Mouse (Mus musculus) heart, postnatal 4 days (tissue): ENCODE measurements around the gene Eif6. TPM values are rescaled to one million over a fixed set of nuclear protein-coding genes. Genes with fewer than 3 reads are reported as not detected.

ENCODE experiments used
- DNase-seq: peaks from one replicate; pipeline ENCODE4 v3.0.0; 2021
- total RNA-seq, 2 experiments: library from RNA; stranded (reverse); gene quantifications; 2 replicates each; pipeline ENCODE4 v1.2.3; 2021

Gene Eif6
- total RNA-seq, 2 experiments from 2014 or later, result 86.4 to 95.7 TPM

DNA sequence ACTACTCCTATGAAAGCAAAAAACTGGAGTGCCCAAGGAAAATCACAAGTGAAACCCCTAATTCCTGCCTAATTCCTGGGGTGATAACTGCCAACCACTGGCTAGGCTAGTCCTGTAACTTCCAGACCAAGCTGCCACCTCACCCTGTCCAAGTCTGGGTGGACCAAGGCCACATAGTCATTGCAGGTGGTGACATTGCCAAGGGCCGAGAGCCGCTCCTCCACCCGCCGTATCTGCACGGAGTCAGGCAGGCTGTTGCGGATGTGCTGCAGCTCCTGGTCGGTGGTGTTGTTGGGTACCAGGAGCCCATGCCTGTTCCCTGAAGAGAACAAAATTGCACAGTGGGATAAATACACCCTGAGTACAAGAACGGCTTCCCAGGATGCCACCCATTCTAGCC is 3.0 kb downstream of the Eif6 start:
- DNase-seq, result no peak

DNA sequence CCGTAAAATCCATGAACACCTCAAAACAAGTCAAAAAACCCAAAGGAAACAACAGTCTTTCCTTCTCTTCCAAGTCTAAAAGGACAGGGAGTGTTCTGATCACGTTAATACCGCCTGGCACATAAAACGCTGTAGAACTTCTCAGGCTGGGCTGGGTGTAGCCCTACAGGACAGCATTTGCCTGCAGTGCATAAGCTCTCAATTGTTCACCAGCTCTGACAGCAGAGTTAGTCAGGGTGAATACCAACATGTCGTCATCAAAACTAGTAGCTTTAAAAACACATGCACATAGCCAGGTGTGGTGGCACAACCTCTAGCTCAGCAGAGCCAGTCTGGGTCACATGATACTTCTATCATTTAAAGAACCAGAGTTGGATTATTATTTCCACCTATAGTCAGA is 5.9 kb downstream of the Eif6 start:
- DNase-seq, result no peak

DNA sequence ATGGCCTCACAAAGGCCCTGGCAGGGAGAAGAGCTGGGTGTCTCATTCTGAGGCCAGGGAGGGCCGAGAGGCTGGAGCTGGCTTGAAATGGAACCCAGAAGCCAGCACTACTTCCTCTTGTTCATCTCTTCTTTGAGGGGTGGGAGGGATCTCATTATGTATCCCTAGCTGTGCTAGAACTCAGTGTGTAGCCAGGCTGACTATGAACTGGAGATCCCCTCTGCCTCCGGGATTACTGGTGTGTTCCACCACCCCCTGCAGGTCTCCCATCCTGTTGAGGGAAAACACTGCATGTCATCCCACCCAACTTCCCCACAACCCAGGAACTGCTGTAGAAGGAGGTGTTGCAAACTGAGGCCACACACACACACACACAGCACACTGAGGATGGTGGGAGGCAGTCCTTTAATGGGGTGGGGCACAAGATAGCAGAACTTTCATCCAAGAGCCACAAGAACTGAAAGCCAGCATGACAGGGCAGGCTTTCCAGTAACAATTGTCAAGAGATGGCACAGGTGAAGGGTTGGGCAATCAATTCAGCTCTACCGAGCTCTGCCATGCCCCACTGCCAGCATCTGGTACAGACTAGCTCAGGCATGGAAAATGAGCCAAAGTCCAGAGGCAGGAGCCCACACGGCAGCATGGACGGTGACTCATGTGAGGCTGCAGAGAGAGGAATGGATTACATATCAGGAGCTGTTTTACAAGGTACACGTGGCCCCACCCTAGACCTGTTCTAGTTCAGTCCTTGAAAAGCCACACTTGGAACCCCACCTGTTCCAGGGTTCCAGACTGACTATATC is 7.1 kb downstream of the Eif6 start:
- no peak for DNase-seq

DNA sequence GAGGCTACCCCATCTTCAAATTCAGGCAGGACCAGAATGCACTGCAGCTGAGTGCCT is 7.5 kb downstream of the Eif6 start, which contains the start of gene BC029722:
BC029722 (minus strand) TSS at position 35 of the 57 bp plus-strand sequence.
- DNase-seq, result no peak

DNA sequence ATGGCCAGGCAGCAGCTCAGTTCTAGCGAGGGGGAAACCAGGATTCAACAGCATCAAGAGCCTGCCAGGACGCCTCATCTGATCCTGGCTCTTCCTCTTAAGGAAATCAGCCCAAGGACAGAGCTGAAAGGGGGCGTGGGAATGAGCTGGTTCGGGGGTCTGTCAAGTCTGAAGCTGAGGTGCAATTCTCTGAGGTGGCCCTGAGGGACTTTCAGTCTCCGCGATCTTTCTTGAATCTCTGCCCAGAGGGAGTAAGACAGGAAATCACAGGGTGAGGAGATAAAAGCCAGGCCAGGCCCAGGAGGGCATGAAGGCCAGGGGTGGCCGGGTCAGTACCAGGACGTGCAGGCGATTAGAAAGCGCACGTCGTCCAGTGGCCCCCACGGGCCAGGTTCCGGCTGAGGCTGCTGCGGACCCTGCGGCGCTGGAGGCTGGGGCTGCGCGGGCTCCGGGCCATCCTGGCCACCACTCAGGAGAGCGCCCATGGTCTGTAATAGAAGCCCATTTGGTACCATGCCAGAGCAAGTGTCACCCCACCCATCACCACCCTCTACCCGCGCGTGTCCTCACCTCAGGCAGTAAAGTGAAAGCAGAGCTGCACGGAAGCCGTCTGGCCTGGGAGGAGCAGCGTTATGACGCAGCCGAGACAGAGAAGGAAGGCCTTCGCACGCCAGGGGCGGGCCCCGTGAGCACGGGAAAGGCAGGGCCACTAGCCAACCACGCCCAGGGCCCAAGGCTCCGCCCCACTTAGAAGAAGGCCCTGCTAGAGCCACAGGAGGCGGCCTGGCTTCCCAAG is 7.9 kb downstream of the Eif6 start:
- peak; percentile 96 for DNase-seq

DNA sequence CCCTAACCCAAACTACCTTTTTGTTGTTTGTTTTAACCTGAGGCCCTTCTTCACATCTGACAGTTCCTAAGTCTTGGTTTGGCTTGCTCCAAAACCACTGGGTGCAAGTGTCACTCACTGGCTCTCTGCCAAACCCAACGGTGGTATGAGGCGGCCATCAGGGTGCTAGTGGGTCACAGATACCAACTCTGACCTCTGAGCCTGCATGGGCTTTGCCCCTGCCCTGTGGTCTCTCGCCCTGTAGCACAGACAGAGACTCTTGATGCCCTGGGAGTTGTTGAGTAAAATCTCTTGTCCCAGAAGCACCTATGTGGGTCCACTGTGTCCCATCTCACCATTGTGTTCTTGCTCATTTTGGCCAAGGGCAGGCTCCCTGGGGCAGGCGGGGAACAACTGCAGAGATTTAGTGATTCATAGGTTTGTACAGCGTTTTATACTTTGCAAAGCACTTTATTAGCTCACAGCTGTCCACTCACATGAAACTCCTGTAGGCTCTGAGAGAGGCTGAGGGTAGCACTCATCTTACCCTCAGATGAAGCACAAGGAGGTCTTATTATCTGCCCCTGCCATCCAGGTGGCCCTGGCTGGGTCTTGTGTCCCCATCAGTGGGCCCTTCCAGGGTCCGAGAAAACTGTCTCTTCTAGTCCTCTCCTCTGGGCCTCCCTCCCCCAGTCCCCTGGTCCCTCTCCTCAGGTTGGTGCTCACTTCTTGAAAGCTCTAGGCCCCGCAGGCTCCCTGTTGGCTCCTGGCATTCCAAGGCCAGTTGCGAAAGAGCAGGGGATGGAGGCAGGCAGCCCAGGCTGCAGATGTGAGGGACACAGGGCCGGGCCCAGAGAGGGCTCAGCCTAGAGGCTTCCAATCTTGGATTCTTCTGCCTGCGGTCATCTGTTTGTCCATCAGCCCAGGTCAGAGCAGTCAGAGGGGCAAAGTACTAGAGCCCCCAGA is 9.2 kb downstream of the Eif6 start:
- DNase-seq, result no peak

DNA sequence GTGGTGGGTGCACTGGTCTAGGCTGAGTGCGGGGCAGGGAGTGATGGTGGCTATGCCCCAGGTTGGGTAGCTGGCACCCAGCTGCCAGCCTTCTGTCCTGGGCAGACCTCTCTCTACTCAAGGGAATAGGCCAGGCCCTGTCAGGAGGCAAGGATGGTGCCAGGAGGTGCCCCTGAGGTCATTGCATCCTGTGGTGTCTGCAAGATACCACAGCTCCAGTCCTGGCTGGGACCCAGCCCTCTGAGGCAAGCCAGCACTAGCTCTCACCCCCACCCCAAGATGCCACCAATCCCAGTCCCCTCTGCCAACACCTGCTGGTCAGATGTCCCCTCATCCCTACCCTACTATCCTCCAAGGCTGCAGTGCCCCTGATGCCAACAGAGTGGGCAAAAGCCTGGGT is 10.5 kb downstream of the Eif6 start:
- no peak for DNase-seq

DNA sequence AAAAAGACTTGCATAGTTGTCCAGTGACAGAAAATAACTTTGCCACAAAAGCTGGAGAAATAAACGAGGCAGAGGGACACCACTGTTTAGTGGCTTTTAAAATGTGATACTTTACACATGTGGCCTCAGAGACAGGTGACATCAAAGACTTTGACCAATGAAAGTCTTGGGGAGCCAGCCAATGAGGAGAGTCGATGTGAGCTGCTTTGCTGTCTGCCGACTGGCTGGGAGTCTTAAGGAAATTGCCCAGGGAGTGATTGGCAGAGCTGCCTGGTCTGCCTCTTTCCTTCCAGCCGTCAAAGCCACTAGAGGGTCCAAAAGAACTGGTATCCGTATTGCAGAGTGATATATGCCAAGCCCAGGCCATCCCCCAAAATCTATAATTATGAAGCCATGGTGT is 11.9 kb downstream of the Eif6 start:
- DNase-seq, result no peak

DNA sequence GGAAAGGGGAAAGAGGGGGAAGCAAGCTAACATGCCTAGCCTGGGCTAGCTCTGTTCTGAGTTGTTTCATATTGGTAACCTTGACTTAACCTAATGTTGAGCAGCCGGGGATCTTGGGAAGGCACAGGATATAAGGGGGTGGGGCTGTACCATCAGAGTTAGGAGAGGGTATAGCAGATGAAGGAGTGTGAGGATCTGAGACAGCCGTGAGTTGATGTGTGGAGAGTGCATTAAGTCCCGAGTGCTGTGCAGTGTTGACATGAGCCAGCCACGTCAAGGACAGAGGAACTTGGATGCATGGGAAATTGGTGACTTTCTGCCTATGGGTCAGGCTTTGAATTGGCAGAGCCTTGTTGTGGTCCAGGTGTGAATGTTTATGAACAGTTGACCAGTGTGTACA is 14.1 kb downstream of the Eif6 start:
- DNase-seq, result no peak

DNA sequence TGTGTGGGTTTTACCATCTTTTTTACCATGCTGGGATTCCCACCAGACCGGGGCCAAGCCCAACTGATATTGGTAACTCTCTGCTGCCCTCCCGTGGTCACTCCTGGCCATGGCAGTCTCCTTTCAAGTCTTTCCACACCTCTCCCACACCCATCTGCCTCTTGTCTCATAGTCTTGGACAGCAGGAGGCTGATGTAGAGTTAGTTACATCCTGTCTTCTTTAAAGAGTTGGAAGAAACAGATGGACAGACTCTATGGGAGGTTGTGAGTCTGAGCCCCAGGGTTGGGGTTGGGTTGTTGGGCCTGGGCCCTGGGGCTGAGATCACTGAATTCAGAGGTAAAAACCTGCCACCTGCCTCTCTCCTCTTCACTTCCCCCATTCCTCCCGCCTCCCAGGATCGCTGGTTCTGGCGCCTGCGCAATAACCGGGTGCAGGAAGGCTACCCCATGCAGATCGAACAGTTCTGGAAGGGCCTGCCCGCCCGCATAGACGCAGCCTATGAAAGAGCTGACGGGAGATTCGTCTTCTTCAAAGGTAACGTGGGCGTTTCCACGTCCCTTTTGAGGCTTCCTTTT is 14.8 kb downstream of the Eif6 start:
- DNase-seq, result peak; percentile 84

DNA sequence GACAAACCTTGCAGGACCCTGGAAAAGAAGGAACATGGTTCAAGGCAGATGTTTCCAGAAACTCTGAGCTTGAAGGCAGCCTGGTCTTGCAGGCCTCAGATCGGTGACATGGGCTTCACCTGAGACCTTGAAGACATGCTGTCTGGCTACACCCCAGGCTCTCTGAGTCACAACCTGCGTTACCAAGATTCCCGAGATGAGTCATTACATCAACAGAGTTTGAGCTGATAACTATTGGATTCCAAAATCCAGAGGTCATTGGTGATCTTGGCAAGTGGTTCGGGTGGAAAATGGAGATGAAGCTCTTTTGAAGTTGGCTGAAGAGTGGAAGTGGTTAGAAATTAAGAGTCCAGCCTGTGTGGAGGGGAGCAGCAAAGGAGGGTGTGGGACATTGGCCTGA is 17.1 kb downstream of the Eif6 start:
- no peak for DNase-seq

DNA sequence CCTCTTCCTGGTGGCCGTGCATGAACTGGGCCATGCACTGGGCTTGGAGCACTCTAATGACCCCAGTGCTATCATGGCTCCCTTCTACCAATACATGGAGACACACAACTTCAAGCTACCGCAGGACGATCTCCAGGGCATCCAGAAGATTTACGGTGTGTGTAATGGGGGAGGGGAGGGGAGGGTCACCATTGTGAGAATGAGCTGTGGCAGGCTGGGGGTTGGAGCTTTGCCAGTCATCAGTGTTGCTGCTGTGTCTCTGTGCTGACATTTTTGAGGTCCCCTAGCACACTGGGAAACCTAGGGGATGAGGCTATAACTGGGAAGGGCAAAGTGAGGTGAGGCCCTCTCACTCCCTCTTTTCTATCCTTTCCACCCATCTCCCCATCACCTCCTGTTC is 19.3 kb downstream of the Eif6 start:
- DNase-seq, result no peak

DNA sequence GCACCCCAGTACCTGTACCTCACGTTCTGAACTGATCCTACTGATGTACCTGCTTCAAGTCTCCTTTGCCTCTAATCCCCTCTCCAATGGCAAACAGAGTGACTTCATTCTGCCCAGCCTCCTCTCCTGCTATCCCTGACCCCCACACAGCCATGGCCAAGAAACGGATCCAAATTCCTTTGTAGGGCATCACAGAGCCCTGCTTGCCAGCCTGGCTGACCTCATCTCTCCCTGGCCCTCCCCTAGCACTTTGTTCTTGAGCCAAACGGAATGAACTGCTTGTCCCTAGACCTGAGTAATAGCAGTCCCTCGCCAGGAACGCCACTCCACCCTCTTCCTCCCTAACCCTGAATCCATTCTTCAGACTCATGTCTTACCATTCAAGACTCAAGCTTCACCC is 20.2 kb downstream of the Eif6 start:
- peak; percentile 56 for DNase-seq

DNA sequence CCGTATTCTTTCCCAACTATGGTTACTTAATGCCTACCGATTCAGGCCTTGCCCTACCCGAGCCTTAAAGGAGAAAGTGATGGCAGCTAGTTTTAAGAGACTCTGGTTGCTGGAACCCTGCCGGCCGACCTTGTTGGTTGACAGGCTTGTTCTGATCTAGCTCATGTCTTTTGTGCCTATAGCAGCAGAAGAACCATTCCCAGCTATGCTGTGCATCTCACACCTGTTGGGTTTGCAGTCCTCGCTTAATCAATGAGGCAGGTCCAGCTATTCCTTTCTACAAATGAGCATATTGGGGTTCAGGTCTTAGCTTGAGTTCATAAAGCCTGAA is 20.8 kb downstream of the Eif6 start:
- DNase-seq, result no peak

DNA sequence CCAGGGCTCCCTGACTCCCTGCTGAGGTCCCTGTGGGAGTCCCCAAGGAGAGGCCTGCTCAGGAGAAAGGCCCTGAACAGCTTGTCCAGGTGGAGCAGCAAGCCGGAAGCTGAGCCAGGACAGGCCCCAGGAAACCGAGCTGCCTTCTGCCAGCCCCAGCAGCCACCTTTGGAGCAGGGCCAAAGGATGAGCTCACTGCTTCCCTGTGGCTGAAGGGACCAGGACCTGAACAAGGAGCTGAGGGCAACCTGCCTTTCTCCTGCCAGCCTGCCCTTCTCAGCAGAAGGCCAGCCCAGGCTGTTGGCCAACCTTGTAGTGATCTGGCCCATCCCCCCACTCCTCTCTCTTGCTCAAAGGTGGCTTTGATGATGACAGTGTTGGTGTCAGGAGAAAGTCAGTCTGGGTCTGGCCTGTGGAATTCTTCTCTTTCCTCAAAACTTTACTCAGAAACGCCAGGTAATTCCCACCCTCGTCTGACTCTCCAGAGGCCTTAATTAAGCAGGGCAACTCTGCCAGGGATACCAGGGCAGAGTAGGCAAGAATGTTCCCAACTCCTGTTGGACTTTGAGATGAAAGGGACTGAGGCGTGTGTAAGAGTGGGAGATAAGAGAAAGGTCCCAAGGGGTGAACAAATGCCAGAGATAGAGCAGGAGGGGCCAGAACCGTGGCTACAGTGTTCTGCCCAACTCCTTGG is 21.3 kb downstream of the Eif6 start:
- peak; percentile 64 for DNase-seq

DNA sequence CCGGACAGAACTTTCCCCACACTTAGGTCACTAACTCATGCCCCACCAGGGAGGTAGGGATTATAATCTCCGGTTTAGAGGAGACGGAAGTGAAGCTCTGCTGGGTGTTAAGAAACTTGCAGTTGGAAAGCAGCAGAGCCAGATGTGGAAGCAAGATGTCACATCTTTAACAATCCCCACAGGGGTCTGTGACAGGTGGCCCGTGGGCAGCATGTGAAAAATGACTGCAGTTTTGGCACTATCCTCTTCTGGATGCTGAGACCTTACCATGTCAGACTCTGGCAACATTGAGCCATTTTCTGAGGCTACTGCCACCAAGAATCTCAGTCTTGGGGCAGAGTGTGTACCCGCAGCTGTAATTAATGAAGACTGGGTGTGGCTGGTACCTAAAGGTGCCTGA is 22.7 kb downstream of the Eif6 start:
- no peak for DNase-seq

DNA sequence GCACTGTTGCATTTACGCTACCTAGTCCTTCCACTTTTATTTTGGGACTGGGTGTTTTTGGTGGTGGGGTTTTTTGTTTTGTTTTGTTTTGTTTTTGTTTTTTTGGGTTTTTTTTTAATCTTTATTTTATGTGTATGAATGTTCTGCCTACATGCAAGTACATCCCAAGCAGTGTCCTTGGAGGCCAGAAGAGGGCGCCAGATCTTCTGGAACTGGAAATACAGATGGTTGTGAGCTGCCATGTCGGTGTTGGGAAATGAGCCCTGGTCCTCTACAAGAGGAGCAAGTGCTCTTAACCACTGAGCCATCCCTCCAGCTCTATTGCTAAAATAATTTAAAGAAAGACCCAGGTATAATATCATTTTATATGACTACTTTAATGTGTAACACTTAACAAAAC is 24.0 kb downstream of the Eif6 start:
- no peak for DNase-seq

DNA sequence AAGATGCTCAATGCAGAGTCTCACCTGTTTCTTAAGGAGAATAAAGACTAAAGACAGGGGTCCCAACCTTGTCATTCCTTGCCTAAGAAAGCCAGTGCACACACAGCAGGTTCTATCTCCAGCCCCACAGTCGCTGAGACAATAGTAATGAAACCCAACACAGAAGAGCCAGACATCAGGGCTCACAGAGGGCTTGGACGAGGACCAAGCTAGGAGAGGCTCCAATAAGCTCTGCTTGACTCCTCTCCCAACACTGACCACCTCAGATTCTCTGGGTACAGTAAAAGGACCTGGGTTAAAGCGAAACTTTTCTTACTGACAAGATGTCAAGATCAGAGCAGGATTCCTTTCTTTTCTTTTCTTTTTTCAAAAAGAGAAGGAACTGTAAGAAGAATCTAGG is 28.1 kb downstream of the Eif6 start:
- no peak for DNase-seq

DNA sequence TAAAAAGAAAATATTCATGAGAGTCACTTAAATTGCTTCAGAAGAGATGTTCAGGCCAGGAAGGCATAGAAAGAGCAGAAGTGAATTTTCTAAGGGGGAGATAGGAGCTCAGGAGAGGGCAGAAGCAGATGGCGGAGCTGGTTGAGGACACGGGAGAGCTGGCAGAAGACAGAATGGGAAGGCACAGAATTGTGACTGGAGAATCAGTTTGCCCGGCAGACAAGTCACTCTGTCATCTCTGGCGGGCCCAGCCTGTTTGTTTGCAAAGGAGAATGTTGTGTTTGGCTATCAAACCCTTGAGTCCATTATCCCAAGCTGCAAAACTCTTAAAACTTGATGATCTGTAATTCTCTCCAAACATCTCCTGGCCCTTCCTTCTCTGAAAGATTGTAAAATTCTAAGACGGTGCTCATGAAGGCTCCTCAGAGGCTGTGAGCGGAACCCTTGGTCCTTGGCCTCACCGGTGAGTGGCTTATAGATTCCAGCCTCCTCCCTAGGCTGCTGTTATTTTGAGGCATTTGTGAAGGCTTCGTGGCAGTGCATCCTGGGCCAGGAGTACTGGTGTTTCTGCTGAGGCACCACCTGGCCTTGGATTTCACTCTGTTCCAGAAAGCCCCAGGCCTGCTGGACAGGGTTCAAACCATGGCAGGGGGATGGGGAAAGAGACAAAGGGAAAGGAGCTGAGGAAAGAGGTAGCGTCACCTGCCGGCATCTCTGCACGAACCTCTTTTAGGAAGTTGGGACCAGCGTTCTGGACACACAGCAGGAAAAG is 31.9 kb downstream of the Eif6 start:
- DNase-seq, result no peak

DNA sequence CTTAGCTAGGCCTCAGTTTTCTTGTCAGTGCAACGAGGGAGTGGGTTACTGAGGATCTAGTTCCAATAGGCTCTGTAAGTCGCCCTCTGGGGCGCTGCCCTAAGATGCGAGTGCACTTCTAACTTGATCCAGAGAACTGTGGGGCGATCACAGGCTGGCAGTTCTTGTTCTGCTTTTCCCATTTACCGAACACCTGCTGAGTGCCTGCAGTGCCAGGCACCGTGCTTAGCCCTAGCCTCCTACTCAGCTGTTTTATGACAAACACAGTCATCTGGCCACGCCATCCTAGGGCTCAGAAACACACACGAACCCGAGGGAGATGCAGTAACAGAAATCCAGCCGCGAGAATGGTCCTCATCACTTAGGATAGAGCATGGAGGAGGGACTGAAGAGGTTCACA is 33.8 kb downstream of the Eif6 start:
- DNase-seq, result no peak

DNA sequence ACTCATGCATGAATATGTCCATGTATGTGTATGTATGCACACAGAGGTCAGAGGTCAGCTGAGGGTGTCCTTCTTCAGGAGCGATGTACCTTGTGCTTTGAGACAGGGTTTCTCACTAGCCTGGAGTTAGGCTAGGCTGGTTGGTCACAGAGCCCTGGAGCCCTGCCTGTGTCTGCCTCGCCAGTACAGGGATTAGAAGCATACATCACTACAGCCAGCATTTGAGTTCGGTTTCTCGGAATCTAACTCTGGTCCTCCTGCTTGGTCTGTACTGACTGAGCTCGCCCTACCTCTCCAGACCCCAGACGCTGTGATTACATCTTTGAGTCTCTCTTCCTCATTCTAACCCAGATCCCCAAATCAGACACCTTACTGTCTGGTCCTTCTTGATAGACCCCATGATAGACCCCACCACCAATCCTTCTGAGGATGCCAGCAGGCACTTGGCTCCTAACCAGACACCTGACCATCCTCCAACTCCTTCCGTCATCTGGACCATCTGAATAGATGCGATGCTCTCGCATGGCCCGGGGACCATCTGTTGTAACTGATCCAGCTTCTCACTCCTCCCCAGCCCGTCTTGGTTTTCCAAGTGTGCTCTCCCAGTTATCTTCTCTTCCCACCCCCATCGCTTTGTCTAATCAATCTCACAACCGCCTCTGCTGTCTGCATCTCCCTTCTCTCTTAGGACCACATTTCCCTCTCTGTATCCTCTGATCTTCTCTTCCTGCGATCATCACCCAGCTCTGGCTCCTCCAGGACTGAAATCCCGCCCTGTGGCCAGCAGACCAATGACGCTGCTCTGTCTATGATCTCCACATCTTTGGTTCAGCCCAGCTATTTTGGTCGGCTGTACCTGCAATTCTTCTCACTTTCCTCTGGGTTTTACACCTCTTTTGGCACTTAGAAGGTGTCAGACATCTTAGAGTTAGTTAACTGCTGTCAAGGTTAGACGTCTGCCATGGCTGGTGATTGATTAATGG is 38.5 kb downstream of the Eif6 start:
- DNase-seq, result no peak
